Comparison of ENCODE assay signal across 8 mouse cellular contexts in the genomic region with DNA sequence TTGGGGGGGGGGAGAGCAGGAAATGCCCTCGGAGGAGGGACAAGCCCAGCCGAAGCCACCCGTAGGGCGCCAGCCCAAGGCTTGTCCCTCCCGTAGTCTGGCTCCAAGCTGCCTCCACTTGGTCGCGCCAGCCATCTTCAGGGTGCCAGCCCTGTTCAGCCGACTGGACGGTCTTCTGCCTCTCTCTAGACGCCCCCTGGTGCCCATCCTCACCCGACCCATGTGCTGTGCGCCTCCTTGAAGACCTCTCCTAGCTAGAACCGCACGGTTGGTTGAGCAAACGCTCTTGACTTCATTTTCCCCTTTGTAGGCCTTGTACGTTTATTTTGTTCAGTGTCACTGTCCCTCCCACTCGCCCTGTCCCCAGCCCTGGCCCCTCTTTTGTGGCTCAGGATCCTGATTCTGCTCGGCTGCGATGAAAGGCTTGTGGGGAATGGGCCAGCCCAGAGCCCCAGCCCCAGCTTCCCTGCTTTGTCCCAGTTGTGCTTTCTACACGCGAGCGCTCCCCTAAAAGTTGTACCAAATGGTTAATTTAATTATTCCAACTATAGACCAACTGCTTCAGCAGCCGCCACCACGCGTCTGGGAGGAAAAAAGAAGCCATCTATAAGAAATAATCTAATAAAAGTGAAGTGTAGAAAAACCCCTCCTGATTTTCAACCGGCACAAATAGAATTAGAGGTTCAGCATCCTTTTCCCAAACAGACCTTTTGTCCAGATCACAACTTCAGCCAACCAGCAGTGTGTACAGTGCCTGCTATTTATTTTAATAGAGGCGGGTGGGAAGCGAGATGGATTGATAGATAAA. TPM values are rescaled to one million over a fixed set of nuclear protein-coding genes. Genes with fewer than 3 reads are reported as not detected.
DNase-seq lines count a peak whose midpoint lies in the region; ATAC-seq and TF ChIP-seq lines count a peak whose summit lies in the region.

No protein-coding gene starts in this region.

- no peaks in the 10 kb centered on the region for H3K36me3 ChIP-seq in lung, embryonic 14.5 days (ENCODE audit: insufficient read depth)
- H3K36me3 ChIP-seq in embryonic facial prominence, embryonic 12.5 days = no peaks in the 10 kb centered on the region
- no peaks in the 10 kb centered on the region for H3K36me3 ChIP-seq in hindbrain, embryonic 16.5 days (ENCODE audit: control insufficient read depth, insufficient read depth, low read length)
- H3K36me3 ChIP-seq in neural tube, embryonic 12.5 days = no peaks in the 10 kb centered on the region

- H3K9ac ChIP-seq in lung, embryonic 14.5 days = no peak overlapping the region
- no peak overlapping the region for H3K9ac ChIP-seq in embryonic facial prominence, embryonic 12.5 days
- H3K9ac ChIP-seq in hindbrain, embryonic 16.5 days (ENCODE audit: low read depth, low read length) = no peak overlapping the region
- H3K9ac ChIP-seq in neural tube, embryonic 12.5 days = no peak overlapping the region

- no peak for TF ChIP-seq POLR2A in lung, adult 2 months (IDR thresholded peaks at IDR 0.05; ENCODE audit: borderline replicate concordance, extremely low read depth, low read depth, low read length)

- H3K4me1 ChIP-seq in lung, embryonic 14.5 days (ENCODE audit: insufficient read depth) = no peaks in the 10 kb centered on the region
- H3K4me1 ChIP-seq in lung, adult 2 months (ENCODE audit: control insufficient read depth, insufficient read depth, low read length) = no peaks in the 10 kb centered on the region
- 0 out of 2 replicates have a peak, but pooled peaks cover 3% of the 10 kb centered on the region for H3K4me1 ChIP-seq in embryonic facial prominence, embryonic 12.5 days
- H3K4me1 ChIP-seq in hindbrain, embryonic 16.5 days (ENCODE audit: control insufficient read depth, insufficient read depth, low read depth, low read length) = no peaks in the 10 kb centered on the region
- peaks cover 10% of the 10 kb centered on the region; the same call in 1 of the 2 replicates for H3K4me1 ChIP-seq in neural tube, embryonic 12.5 days

- no peaks in the 10 kb centered on the region for H3K9me3 ChIP-seq in lung, embryonic 14.5 days (ENCODE audit: low read depth, low read length)
- no peaks in the 10 kb centered on the region for H3K9me3 ChIP-seq in embryonic facial prominence, embryonic 12.5 days
- H3K9me3 ChIP-seq in hindbrain, embryonic 16.5 days (ENCODE audit: control insufficient read depth, low read length) = no peaks in the 10 kb centered on the region
- H3K9me3 ChIP-seq in neural tube, embryonic 12.5 days = no peaks in the 10 kb centered on the region

- peak; percentile 48 for TF ChIP-seq CTCF in lung, embryonic 14.5 days (IDR thresholded peaks at IDR 0.05; ENCODE audit: low read depth)
- no peak for TF ChIP-seq CTCF in lung, adult 2 months (IDR thresholded peaks at IDR 0.05; ENCODE audit: insufficient read depth, low read length)
- TF ChIP-seq CTCF in layer of hippocampus, adult 2 months (conservative IDR thresholded peaks at IDR 0.05) = no peak

- H3K27ac ChIP-seq in lung, embryonic 14.5 days (ENCODE audit: low read depth) = no peak overlapping the region
- no peak overlapping the region for H3K27ac ChIP-seq in embryonic facial prominence, embryonic 12.5 days
- H3K27ac ChIP-seq in hindbrain, embryonic 16.5 days (ENCODE audit: low read depth, low read length) = no peak overlapping the region
- H3K27ac ChIP-seq in neural tube, embryonic 12.5 days = no peak overlapping the region
- no peak overlapping the region for H3K27ac ChIP-seq in layer of hippocampus, adult 2 months

- ATAC-seq in lung, embryonic 14.5 days (ENCODE audit: insufficient read depth) = peak; percentile 73; the same call in 1 of the 2 replicates
- 0 out of 2 replicates have a peak, but pooled peaks have one; percentile 45 for ATAC-seq in embryonic facial prominence, embryonic 12.5 days (ENCODE audit: insufficient number of reproducible peaks, insufficient read depth, low FRiP score, low TSS enrichment)
- ATAC-seq in hindbrain, embryonic 16.5 days = peak; percentile 78
- ATAC-seq in neural tube, embryonic 12.5 days (ENCODE audit: low FRiP score, low read depth) = peak; percentile 73; the same call in 1 of the 2 replicates

- H3K27me3 ChIP-seq in lung, embryonic 14.5 days (ENCODE audit: insufficient read depth, low read length) = peaks cover 88% of the 10 kb centered on the region
- H3K27me3 ChIP-seq in embryonic facial prominence, embryonic 12.5 days = peaks cover 78% of the 10 kb centered on the region
- H3K27me3 ChIP-seq in hindbrain, embryonic 16.5 days (replicated peaks; ENCODE audit: control insufficient read depth, insufficient read depth, low read length) = peaks cover 53% of the 10 kb centered on the region
- peaks cover 90% of the 10 kb centered on the region for H3K27me3 ChIP-seq in neural tube, embryonic 12.5 days (replicated peaks)

- no peak overlapping the region for H3K4me3 ChIP-seq in lung, embryonic 14.5 days (ENCODE audit: low read depth, low read length)
- H3K4me3 ChIP-seq in lung, adult 2 months (replicated peaks; ENCODE audit: extremely low read depth, low read depth, low read length) = no peak overlapping the region
- H3K4me3 ChIP-seq in embryonic facial prominence, embryonic 12.5 days = no peak overlapping the region
- no peak overlapping the region for H3K4me3 ChIP-seq in hindbrain, embryonic 16.5 days (ENCODE audit: low read length)
- H3K4me3 ChIP-seq in neural tube, embryonic 12.5 days = no peak overlapping the region
- no peak overlapping the region for H3K4me3 ChIP-seq in layer of hippocampus, adult 2 months

- peak; percentile 50 for DNase-seq in lung, embryonic 14.5 days
- DNase-seq in lung, adult 2 months = no peak
- no peak for DNase-seq in spleen, adult 12 weeks (ENCODE audit: low spot score)
- DNase-seq in heart, adult 8-10 months (ENCODE audit: low spot score) = no peak
- DNase-seq in layer of hippocampus, adult 2 months (ENCODE audit: low spot score in 2 of 2) = no peak

- H3K4me2 ChIP-seq in lung, embryonic 14.5 days = no peak overlapping the region
- H3K4me2 ChIP-seq in embryonic facial prominence, embryonic 12.5 days (replicated peaks) = no peak overlapping the region
- no peak overlapping the region for H3K4me2 ChIP-seq in hindbrain, embryonic 16.5 days (ENCODE audit: low read length)
- no peak overlapping the region for H3K4me2 ChIP-seq in neural tube, embryonic 12.5 days (replicated peaks)

- 2% methylated on average over 28 of the region's 28 CpGs for WGBS in lung, embryonic 14.5 days
- WGBS in lung, adult 2 months = 5% methylated on average over 28 of the region's 28 CpGs
- WGBS in embryonic facial prominence, embryonic 12.5 days = 2% methylated on average over 28 of the region's 28 CpGs
- WGBS in hindbrain, embryonic 16.5 days = 1% methylated on average over 22 of the region's 28 CpGs
- WGBS in neural tube, embryonic 12.5 days = 2% methylated on average over 28 of the region's 28 CpGs

RNA-seq across cellular contexts. Expression of a gene that starts 2.9 kb away (rescaled TPM):
- polyA plus RNA-seq in lung, embryonic 14.5 days (2014; fragmentation: Nextera tagmentation; extraction: Ambion mirVana) = 0.46 and 0.77 TPM in 2 replicates
- polyA plus RNA-seq in lung, adult 2 months (2012; rRNA removed) = 0.05 TPM in 2 replicates
- polyA plus RNA-seq in embryonic facial prominence, embryonic 12.5 days (2016; fragmentation: Nextera tagmentation; extraction: Ambion mirVana) = 1.1 and 2.8 TPM in 2 replicates
- polyA plus RNA-seq in hindbrain, embryonic 16.5 days (2015; fragmentation: Nextera tagmentation; extraction: Ambion mirVana) = 12.3 and 19.5 TPM in 2 replicates
- 1.2 and 2.7 TPM in 2 replicates for polyA plus RNA-seq in neural tube, embryonic 12.5 days (2016; fragmentation: Nextera tagmentation; extraction: Ambion mirVana)
- total RNA-seq in heart, adult 8-10 months (2022) = not detected
- total RNA-seq in layer of hippocampus, adult 2 months (2021) = not detected
